Mouse (Mus musculus) forebrain, embryonic 15.5 days (tissue): ENCODE data around the gene Plekha4. TPM values are rescaled to one million over a fixed set of nuclear protein-coding genes. Genes with fewer than 3 reads are reported as not detected.
A peak's percentile ranks its signal among the peaks of the same experiment; 100 is the strongest.

Experiments
- ATAC-seq: fragments of 200-750 bp; cut with Nextera tagmentation; replicated peaks from 2 replicates; pipeline ENCODE4 v1.8.0; 2017; ENCODE audit warnings: mild to moderate bottlenecking, moderate TSS enrichment, moderate library complexity
- H3K27ac ChIP-seq: fragments of 300-500 bp; sonication (generic); replicated peaks from 2 replicates; pipeline ENCODE4 v1.5.1; 2015; ENCODE audit warnings: mild to moderate bottlenecking, inconsistent platforms
- H3K27me3 ChIP-seq: fragments of 300-500 bp; sonication (generic); 2 replicates; pipeline ENCODE4 v1.6.1; 2015; ENCODE audit warnings: inconsistent platforms
- H3K36me3 ChIP-seq: fragments of 300-500 bp; sonication (generic); 2 replicates; pipeline ENCODE4 v1.6.1; 2015; ENCODE audit warnings: mild to moderate bottlenecking, inconsistent platforms
- H3K4me1 ChIP-seq: fragments of 300-500 bp; sonication (generic); 2 replicates; pipeline ENCODE4 v1.6.1; 2015; ENCODE audit warnings: inconsistent platforms
- H3K4me2 ChIP-seq: fragments of 300-500 bp; sonication (generic); replicated peaks from 2 replicates; pipeline ENCODE4 v1.6.1; 2015; ENCODE audit warnings: mild to moderate bottlenecking, inconsistent platforms
- H3K4me3 ChIP-seq: fragments of 300-500 bp; sonication (generic); 2 replicates; pipeline ENCODE4 v1.5.1; 2015; ENCODE audit warnings: mild to moderate bottlenecking, inconsistent platforms
- H3K9ac ChIP-seq: fragments of 300-500 bp; sonication (generic); replicated peaks from 2 replicates; pipeline ENCODE4 v1.6.1; 2015; ENCODE audit warnings: mild to moderate bottlenecking, inconsistent platforms
- H3K9me3 ChIP-seq: fragments of 300-500 bp; sonication (generic); 2 replicates; pipeline ENCODE4 v1.6.1; 2016; ENCODE audit warnings: inconsistent platforms
- WGBS: fragments of 180-500 bp; shearing (Covaris S2); methylation state at CpG from one replicate; pipeline ENCODE4 v1.1.7; 2015; ENCODE audit warnings: mixed read lengths; 5-methylcytosine and 5-hydroxymethylcytosine counted together
- polyA plus RNA-seq: library from polyadenylated mRNA; unstranded; fragments of >200 nt; fragmentation: Nextera tagmentation; extraction: Ambion mirVana; gene quantifications from 2 replicates; pipeline ENCODE4 v1.2.1, GENCODE M21; 2015

Gene Plekha4
- polyA plus RNA-seq, 1 experiment from 2014 or later = 0.92 TPM

- Histone ChIP-seq H3K4me2 (no peak overlapping the region), H3K4me3 (no peak overlapping the region), H3K36me3 (no peaks in the 10 kb centered on the region), H3K9me3 (no peaks in the 10 kb centered on the region), H3K4me1 (peaks cover 12% of the 10 kb centered on the region), H3K27ac (no peak overlapping the region), H3K9ac (no peak overlapping the region), H3K27me3 (no peaks in the 10 kb centered on the region; the same call in 1 of the 2 replicates)
- no peak for ATAC-seq
- WGBS = 85% methylated on average over 2 of the region's 2 CpGs
Measured at GRCm38 (mm10) chr7:45564811-45565210, 38.7 kb downstream of the Plekha4 start.

GRCm38 (mm10) chr7:45565446-45565845 is 39.3 kb downstream of the Plekha4 start:
- no peak overlapping the region for H3K27ac ChIP-seq
- H3K36me3 ChIP-seq = no peaks in the 10 kb centered on the region
- ATAC-seq = no peak
- H3K4me3 ChIP-seq = no peak overlapping the region
- no peak overlapping the region for H3K9ac ChIP-seq
- H3K4me1 ChIP-seq = peaks cover 16% of the 10 kb centered on the region
- 85% methylated on average over 9 of the region's 9 CpGs for WGBS
- no peaks in the 10 kb centered on the region; the same call in 1 of the 2 replicates for H3K27me3 ChIP-seq
- no peaks in the 10 kb centered on the region for H3K9me3 ChIP-seq
- H3K4me2 ChIP-seq = no peak overlapping the region

- no peak for ATAC-seq
- Histone ChIP-seq H3K27ac (peak overlapping the region; percentile 56; the same call in 1 of the 2 replicates), H3K9ac (no peak overlapping the region), H3K4me2 (peak overlapping the region; percentile 76), H3K4me1 (peaks cover 32% of the 10 kb centered on the region), H3K4me3 (peak overlapping the region; percentile 48; the same call in 1 of the 2 replicates), H3K27me3 (no peaks in the 10 kb centered on the region), H3K9me3 (no peaks in the 10 kb centered on the region), H3K36me3 (no peaks in the 10 kb centered on the region)
- WGBS = 67% methylated on average over 8 of the region's 8 CpGs
Measured at GRCm38 (mm10) chr7:45567112-45567779, 41.1 kb downstream of the Plekha4 start.

GRCm38 (mm10) chr7:45567780-45568516 is 41.8 kb downstream of the Plekha4 start:
- Histone ChIP-seq H3K9me3 (no peaks in the 10 kb centered on the region), H3K9ac (peak overlapping the region; percentile 42), H3K4me1 (peaks cover 32% of the 10 kb centered on the region), H3K27ac (peak overlapping the region; percentile 56), H3K27me3 (no peaks in the 10 kb centered on the region), H3K4me3 (peak overlapping the region; percentile 48), H3K36me3 (no peaks in the 10 kb centered on the region), H3K4me2 (peak overlapping the region; percentile 76)
- ATAC-seq = peak; percentile 95
- WGBS = under 1% methylated on average over 24 of the region's 24 CpGs

- Histone ChIP-seq H3K9me3 (no peaks in the 10 kb centered on the region), H3K27ac (peak overlapping the region; percentile 56), H3K36me3 (no peaks in the 10 kb centered on the region), H3K27me3 (no peaks in the 10 kb centered on the region), H3K4me3 (peak overlapping the region; percentile 48), H3K4me2 (peak overlapping the region; percentile 76), H3K4me1 (peaks cover 32% of the 10 kb centered on the region), H3K9ac (no peak overlapping the region; the same call in 1 of the 2 replicates)
- 80% methylated on average over 10 of the region's 10 CpGs for WGBS
- ATAC-seq = no peak
Measured at GRCm38 (mm10) chr7:45568601-45569473, 42.7 kb downstream of the Plekha4 start.

GRCm38 (mm10) chr7:45570103-45570741 is 44.1 kb downstream of the Plekha4 start, which contains the start of gene Bcat2:
Bcat2 (plus strand) TSS chr7:45570153.
- H3K36me3 ChIP-seq = no peaks in the 10 kb centered on the region
- H3K9me3 ChIP-seq = no peaks in the 10 kb centered on the region
- no peaks in the 10 kb centered on the region for H3K27me3 ChIP-seq
- peaks cover 32% of the 10 kb centered on the region for H3K4me1 ChIP-seq
- peak within 1 kb of the TSS; percentile 92 for H3K27ac ChIP-seq
- ATAC-seq = peak; percentile 70
- WGBS = under 1% methylated on average over 42 of the region's 42 CpGs
- H3K4me3 ChIP-seq = peak within 1 kb of the TSS; percentile 78
- H3K9ac ChIP-seq = peak within 1 kb of the TSS; percentile 88
- H3K4me2 ChIP-seq = peak within 1 kb of the TSS; percentile 82

- H3K27ac ChIP-seq = no peak overlapping the region
- H3K9ac ChIP-seq = no peak overlapping the region
- ATAC-seq = no peak
- peaks cover 8% of the 10 kb centered on the region; the same call in 1 of the 2 replicates for H3K36me3 ChIP-seq
- WGBS = 63% methylated on average over 1 of the region's 1 CpGs
- H3K4me1 ChIP-seq = peaks cover 32% of the 10 kb centered on the region
- H3K9me3 ChIP-seq = no peaks in the 10 kb centered on the region
- H3K27me3 ChIP-seq = no peaks in the 10 kb centered on the region
- H3K4me2 ChIP-seq = no peak overlapping the region
- no peak overlapping the region for H3K4me3 ChIP-seq
Measured at GRCm38 (mm10) chr7:45571966-45572365, 45.8 kb downstream of the Plekha4 start.

GRCm38 (mm10) chr7:45573954-45574353 is 47.8 kb downstream of the Plekha4 start:
- no peak overlapping the region for H3K9ac ChIP-seq
- 80% methylated on average over 8 of the region's 8 CpGs for WGBS
- no peak for ATAC-seq
- no peak overlapping the region for H3K27ac ChIP-seq
- H3K4me3 ChIP-seq = no peak overlapping the region
- H3K36me3 ChIP-seq = peaks cover 14% of the 10 kb centered on the region
- no peak overlapping the region for H3K4me2 ChIP-seq
- peaks cover 22% of the 10 kb centered on the region for H3K4me1 ChIP-seq
- H3K27me3 ChIP-seq = no peaks in the 10 kb centered on the region
- H3K9me3 ChIP-seq = no peaks in the 10 kb centered on the region

- H3K4me1 ChIP-seq = peaks cover 20% of the 10 kb centered on the region
- WGBS = 89% methylated on average over 15 of the region's 15 CpGs
Measured at GRCm38 (mm10) chr7:45574472-45575379, 48.6 kb downstream of the Plekha4 start.

GRCm38 (mm10) chr7:45585923-45586322 is 59.8 kb downstream of the Plekha4 start:
- no peak overlapping the region for H3K4me3 ChIP-seq
- H3K27ac ChIP-seq = no peak overlapping the region
- H3K4me1 ChIP-seq = peaks cover 4% of the 10 kb centered on the region
- no peak for ATAC-seq
- no peak overlapping the region for H3K9ac ChIP-seq
- no peaks in the 10 kb centered on the region for H3K27me3 ChIP-seq
- peaks cover 10% of the 10 kb centered on the region; the same call in 1 of the 2 replicates for H3K36me3 ChIP-seq
- 94% methylated on average over 6 of the region's 6 CpGs for WGBS
- no peak overlapping the region for H3K4me2 ChIP-seq
- H3K9me3 ChIP-seq = no peaks in the 10 kb centered on the region

More at GRCm38 (mm10) chr7:45574472-45575379, 48.6 kb downstream of the Plekha4 start:
- no peak for ATAC-seq
- peaks cover 14% of the 10 kb centered on the region for H3K36me3 ChIP-seq
- H3K9ac ChIP-seq = no peak overlapping the region
- H3K27me3 ChIP-seq = no peaks in the 10 kb centered on the region
- H3K4me2 ChIP-seq = no peak overlapping the region
- H3K4me3 ChIP-seq = no peak overlapping the region
- H3K9me3 ChIP-seq = no peaks in the 10 kb centered on the region
- H3K27ac ChIP-seq = no peak overlapping the region
